Mouse (Mus musculus): ENCODE results near the gene 1700125H20Rik. TPM values are rescaled to one million over a fixed set of nuclear protein-coding genes. Genes with fewer than 3 reads are reported as not detected.
A peak's percentile ranks its signal among the peaks of the same experiment; 100 is the strongest.
"Not testable (repeated sequence)": the region's sequence is repeated elsewhere in the genome, so short reads cannot be mapped to it uniquely, and the experiment has no call there.

1700125H20Rik gene
- polyA plus RNA-seq, 1 experiment from 2014 or later, result not detected

DNA sequence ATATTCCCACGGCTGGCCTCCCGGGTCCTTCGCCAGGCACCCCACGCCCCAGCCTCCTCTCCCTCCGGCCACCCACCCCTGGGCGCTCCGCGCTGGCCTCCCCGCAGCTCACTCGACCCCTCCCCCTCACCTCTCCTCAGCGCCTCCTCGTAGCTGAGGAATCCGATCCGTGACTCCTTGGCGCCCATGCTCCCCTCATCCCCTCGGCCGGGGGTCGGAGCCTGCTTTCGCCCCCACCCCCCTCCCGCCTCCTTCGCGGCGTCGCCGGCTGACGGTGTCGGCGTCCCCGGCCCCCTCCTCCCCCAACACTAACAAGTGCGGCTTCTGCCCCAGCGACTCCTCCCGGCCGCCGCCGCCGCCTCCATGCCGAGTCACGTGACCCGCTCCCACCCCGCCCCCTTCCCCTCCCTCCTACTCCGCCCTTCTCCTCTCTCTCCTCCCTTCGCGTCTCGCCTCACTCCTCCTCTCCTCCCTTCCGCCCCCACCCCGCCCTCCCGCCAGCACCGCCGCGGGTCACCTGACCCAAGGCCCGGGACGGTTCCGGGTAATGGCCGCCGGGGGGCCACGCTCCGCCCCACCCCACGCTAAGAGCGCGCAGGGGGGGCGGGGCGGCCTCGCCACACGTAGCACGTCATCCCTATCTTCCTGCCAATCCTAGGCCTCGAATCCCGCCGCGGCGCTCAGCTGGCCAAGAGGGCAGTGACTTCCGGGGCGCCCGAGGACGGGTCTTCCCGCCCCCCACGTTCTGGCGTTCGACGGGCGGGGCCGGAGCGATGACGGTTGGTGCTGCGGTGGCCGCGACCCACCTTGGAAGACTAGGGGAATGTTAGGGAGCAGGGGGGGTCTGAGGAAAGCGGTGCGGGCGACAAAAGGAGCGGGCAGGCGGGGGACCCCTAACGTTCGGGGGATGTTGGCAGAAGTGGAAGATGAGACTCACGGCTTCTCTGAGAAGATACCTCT, 30.3 kb upstream of the 1700125H20Rik start, which contains the start of gene Usp32:
TSS of gene Usp32 (minus strand) at position 581 of the 960 bp plus-strand sequence.
- under 1% methylated on average over 89 of the region's 94 CpGs for WGBS
- Histone ChIP-seq H3K4me3 (ENCODE audit: control insufficient read depth in 1 of 2, insufficient read depth in 1 of 2, low read depth in 1 of 2, low read length in 2 of 2) (peak within 1 kb of the TSS; percentile 68 to 71), H3K4me2 (ENCODE audit: low read length) (peak within 1 kb of the TSS; percentile 90)

DNA sequence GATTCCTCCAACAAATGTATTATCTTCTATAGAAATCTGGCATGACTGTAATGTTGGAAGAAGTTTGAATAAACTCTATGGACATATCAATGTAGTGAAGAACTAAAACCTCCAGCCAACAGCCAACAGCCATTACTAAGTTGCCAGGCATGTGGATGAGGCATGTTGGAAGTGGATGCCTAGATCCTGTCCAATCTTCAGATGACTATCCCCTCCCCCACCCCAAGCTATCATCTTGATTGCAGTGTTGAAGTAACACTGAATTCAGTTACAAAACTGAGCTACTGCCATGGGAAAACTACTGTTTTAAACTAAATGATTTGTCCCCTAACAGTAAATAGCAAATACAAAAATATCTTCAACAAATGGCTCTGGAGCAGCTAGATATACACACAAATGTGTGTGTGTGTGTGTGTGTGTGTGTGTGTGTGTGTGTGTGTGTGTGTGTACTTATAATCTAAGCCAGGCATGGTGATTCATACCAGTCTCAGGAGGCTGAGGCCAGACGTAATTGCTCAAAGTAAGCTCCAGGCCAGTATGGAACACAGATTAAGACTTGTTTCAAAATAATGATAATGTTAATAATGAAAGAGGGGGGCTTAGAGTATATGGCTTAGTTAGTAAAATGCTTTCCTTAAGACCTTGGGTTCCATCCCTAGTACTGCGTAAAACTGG, 17.8 kb upstream of the 1700125H20Rik start:
- Histone ChIP-seq H3K4me2 (ENCODE audit: low read length) (no peak overlapping the region), H3K4me3 (ENCODE audit: control insufficient read depth in 1 of 2, insufficient read depth in 1 of 2, low read depth in 1 of 2, low read length in 2 of 2) (no peak overlapping the region), H3K4me1 (ENCODE audit: control insufficient read depth in 2 of 2, insufficient read depth in 2 of 2, low read length in 2 of 2) (no peaks in the 10 kb centered on the region), H3K9me3 (ENCODE audit: control insufficient read depth, low read length) (no peaks in the 10 kb centered on the region), H3K27ac (replicated peaks in 1 of 2; ENCODE audit: control insufficient read depth in 1 of 2, insufficient read depth in 1 of 2, low read depth in 2 of 2, low read length in 2 of 2) (no peak overlapping the region), H3K9ac (ENCODE audit: low read length) (no peak overlapping the region), H3K27me3 (ENCODE audit: control insufficient read depth, insufficient read depth, low read length) (no peaks in the 10 kb centered on the region), H3K36me3 (ENCODE audit: control insufficient read depth, insufficient read depth, low read length) (no peaks in the 10 kb centered on the region)
- 78% methylated on average over 2 of the region's 2 CpGs for WGBS
- no peak for ATAC-seq (ENCODE audit: insufficient number of reproducible peaks, insufficient read depth, low FRiP score, low read depth)

More for the DNA sequence above, 30.3 kb upstream of the 1700125H20Rik start, which contains the start of gene Usp32:
- peaks cover 2 to 12% of the 10 kb centered on the region in 2 experiments; a peak in 3 of 4 replicates for H3K4me1 ChIP-seq (ENCODE audit: control insufficient read depth in 2 of 2, insufficient read depth in 2 of 2, low read length in 2 of 2)
- H3K9me3 ChIP-seq (ENCODE audit: control insufficient read depth, low read length), result no peaks in the 10 kb centered on the region
- peak; percentile 98 for ATAC-seq (ENCODE audit: insufficient number of reproducible peaks, insufficient read depth, low FRiP score, low read depth)
- H3K27me3 ChIP-seq (ENCODE audit: control insufficient read depth, insufficient read depth, low read length), result no peaks in the 10 kb centered on the region
- peak within 1 kb of the TSS; percentile 89 for H3K9ac ChIP-seq (ENCODE audit: low read length)
- peak within 1 kb of the TSS; percentile 73 to 85 for H3K27ac ChIP-seq (replicated peaks in 1 of 2; ENCODE audit: control insufficient read depth in 1 of 2, insufficient read depth in 1 of 2, low read depth in 2 of 2, low read length in 2 of 2)
- 0 out of 2 replicates have a peak, but pooled peaks cover 3% of the 10 kb centered on the region for H3K36me3 ChIP-seq (ENCODE audit: control insufficient read depth, insufficient read depth, low read length)

DNA sequence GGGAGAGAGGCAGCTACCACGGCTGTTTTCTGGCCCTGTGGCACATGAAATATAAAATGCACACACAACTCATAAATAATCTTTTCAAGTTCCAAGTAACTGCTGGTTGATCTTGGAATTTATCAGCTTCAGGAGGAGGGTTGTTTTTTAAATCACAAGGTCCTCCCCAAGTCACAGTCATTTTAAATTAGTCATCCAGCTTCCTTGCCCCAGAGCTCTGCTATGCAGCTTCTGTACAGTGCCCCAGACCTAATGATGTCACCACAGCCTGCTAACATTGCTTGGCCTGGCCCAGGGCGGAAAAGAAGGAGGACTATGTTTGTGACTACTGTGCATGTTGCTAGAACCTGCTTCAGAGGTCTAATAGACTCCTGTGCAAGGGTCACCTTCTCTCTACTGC, 12.9 kb upstream of the 1700125H20Rik start:
- Histone ChIP-seq H3K4me2 (ENCODE audit: low read length) (no peak overlapping the region), H3K27ac (replicated peaks in 1 of 2; ENCODE audit: control insufficient read depth in 1 of 2, insufficient read depth in 1 of 2, low read depth in 2 of 2, low read length in 2 of 2) (no peak overlapping the region), H3K9ac (ENCODE audit: low read length) (no peak overlapping the region), H3K9me3 (ENCODE audit: control insufficient read depth, low read length) (no peaks in the 10 kb centered on the region), H3K4me3 (ENCODE audit: control insufficient read depth in 1 of 2, insufficient read depth in 1 of 2, low read depth in 1 of 2, low read length in 2 of 2) (no peak overlapping the region), H3K4me1 (ENCODE audit: control insufficient read depth in 2 of 2, insufficient read depth in 2 of 2, low read length in 2 of 2) (no peaks in the 10 kb centered on the region), H3K27me3 (ENCODE audit: control insufficient read depth, insufficient read depth, low read length) (no peaks in the 10 kb centered on the region), H3K36me3 (ENCODE audit: control insufficient read depth, insufficient read depth, low read length) (no peaks in the 10 kb centered on the region)
- WGBS, result 38% methylated on average over 2 of the region's 2 CpGs
- no peak for ATAC-seq (ENCODE audit: insufficient number of reproducible peaks, insufficient read depth, low FRiP score, low read depth)

DNA sequence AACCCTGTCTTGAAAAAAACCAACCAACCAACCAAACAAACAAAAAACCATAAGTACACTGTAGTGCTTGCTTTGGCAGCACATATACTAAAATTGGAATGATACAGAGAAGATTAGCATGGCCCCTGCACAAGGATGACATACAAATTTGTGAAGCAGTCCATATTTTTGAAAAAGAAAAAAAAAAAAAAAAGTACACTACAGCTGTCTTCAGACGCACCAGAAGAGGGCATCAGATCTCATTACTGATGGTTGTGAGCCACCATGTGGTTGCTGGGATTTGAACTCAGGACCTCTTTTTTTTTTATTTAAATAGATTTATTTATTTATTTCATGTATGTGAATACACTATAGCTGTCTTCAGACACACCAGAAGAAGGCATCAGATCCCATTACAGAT, 7.2 kb upstream of the 1700125H20Rik start:
- 61% methylated on average over 1 of the region's 1 CpGs for WGBS
- not testable (repeated sequence) for H3K4me1 ChIP-seq (ENCODE audit: control insufficient read depth in 2 of 2, insufficient read depth in 2 of 2, low read length in 2 of 2); ATAC-seq (ENCODE audit: insufficient number of reproducible peaks, insufficient read depth, low FRiP score, low read depth); H3K9me3 ChIP-seq (ENCODE audit: control insufficient read depth, low read length); H3K27me3 ChIP-seq (ENCODE audit: control insufficient read depth, insufficient read depth, low read length); H3K4me2 ChIP-seq (ENCODE audit: low read length); H3K36me3 ChIP-seq (ENCODE audit: control insufficient read depth, insufficient read depth, low read length); H3K27ac ChIP-seq (replicated peaks in 1 of 2; ENCODE audit: control insufficient read depth in 1 of 2, insufficient read depth in 1 of 2, low read depth in 2 of 2, low read length in 2 of 2); H3K9ac ChIP-seq (ENCODE audit: low read length); H3K4me3 ChIP-seq (ENCODE audit: control insufficient read depth in 1 of 2, insufficient read depth in 1 of 2, low read depth in 1 of 2, low read length in 2 of 2)

DNA sequence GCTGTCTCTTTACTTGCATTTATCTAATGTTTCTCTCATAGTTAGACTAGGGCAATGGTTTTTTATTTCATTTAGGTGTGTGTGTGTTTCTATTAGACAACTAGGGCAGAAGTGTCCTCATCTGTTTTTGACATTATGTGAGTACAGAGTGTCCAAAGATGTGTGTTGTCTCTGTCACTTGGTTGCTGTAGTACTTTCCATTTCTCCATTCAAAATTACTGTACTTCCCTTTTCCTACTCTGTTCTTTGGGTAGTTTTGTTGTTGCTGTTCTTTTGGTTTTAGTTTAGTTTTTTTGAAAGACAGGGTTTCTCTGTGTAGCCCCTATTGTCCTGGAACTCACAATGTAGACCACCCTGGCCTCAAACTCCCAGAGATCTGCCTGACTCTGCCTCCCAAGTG, 5.8 kb upstream of the 1700125H20Rik start:
- H3K36me3 ChIP-seq (ENCODE audit: control insufficient read depth, insufficient read depth, low read length), result no peaks in the 10 kb centered on the region
- no peaks in the 10 kb centered on the region for H3K4me1 ChIP-seq (ENCODE audit: control insufficient read depth in 2 of 2, insufficient read depth in 2 of 2, low read length in 2 of 2)
- no peak overlapping the region for H3K4me2 ChIP-seq (ENCODE audit: low read length)
- H3K27me3 ChIP-seq (ENCODE audit: control insufficient read depth, insufficient read depth, low read length), result no peaks in the 10 kb centered on the region
- no peak overlapping the region for H3K4me3 ChIP-seq (ENCODE audit: control insufficient read depth in 1 of 2, insufficient read depth in 1 of 2, low read depth in 1 of 2, low read length in 2 of 2)
- no peak for ATAC-seq (ENCODE audit: insufficient number of reproducible peaks, insufficient read depth, low FRiP score, low read depth)
- H3K27ac ChIP-seq (replicated peaks in 1 of 2; ENCODE audit: control insufficient read depth in 1 of 2, insufficient read depth in 1 of 2, low read depth in 2 of 2, low read length in 2 of 2), result no peak overlapping the region
- no peaks in the 10 kb centered on the region for H3K9me3 ChIP-seq (ENCODE audit: control insufficient read depth, low read length)
- no peak overlapping the region for H3K9ac ChIP-seq (ENCODE audit: low read length)

DNA sequence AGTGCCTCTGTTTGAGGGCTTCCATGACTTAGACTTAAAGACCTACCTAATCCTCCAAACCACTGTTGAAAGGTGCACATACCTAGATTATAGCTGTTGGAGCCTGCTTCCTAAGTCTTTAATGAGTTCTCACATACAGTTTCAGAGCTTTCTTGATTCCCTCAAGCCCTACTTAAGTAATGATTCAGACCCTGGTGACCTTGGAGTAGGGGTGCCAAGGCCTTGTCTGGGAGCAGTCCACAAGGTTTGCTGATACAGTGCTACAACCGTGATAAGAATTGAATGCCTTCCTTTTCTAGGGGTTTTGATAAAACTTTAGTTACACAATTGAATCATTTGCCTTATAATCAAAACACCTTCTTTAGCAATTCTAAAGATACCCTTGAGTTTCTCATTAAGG, 2.7 kb upstream of the 1700125H20Rik start:
- Histone ChIP-seq H3K4me2 (ENCODE audit: low read length) (no peak overlapping the region), H3K9ac (ENCODE audit: low read length) (no peak overlapping the region), H3K4me3 (ENCODE audit: control insufficient read depth in 1 of 2, insufficient read depth in 1 of 2, low read depth in 1 of 2, low read length in 2 of 2) (no peak overlapping the region), H3K36me3 (ENCODE audit: control insufficient read depth, insufficient read depth, low read length) (no peaks in the 10 kb centered on the region), H3K9me3 (ENCODE audit: control insufficient read depth, low read length) (no peaks in the 10 kb centered on the region), H3K4me1 (ENCODE audit: control insufficient read depth in 2 of 2, insufficient read depth in 2 of 2, low read length in 2 of 2) (no peaks in the 10 kb centered on the region), H3K27me3 (ENCODE audit: control insufficient read depth, insufficient read depth, low read length) (no peaks in the 10 kb centered on the region), H3K27ac (replicated peaks in 1 of 2; ENCODE audit: control insufficient read depth in 1 of 2, insufficient read depth in 1 of 2, low read depth in 2 of 2, low read length in 2 of 2) (no peak overlapping the region)
- 40% methylated on average over 1 of the region's 1 CpGs for WGBS
- ATAC-seq (ENCODE audit: insufficient number of reproducible peaks, insufficient read depth, low FRiP score, low read depth), result no peak

DNA sequence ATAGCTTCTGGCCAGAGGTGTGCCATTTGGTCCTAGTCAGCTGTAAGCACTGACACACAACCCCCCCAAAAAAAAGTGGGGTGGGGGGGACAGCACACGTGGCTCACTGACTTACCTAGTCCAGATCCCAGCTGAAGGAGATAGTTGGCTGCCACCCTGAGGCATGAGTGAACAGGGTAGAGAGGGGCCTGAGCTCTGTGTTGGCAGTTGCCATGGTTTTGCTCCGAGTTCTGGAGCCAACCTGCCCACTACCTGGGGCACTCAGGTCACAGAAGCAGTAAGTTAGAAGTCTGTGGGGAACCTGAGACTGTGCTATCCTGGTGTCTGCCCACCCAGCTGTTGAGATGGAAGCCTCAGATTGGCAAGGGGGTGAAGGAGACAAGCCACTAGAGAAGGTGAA, 629 bp downstream of the 1700125H20Rik start:
- no peaks in the 10 kb centered on the region for H3K27me3 ChIP-seq (ENCODE audit: control insufficient read depth, insufficient read depth, low read length)
- H3K27ac ChIP-seq (replicated peaks in 1 of 2; ENCODE audit: control insufficient read depth in 1 of 2, insufficient read depth in 1 of 2, low read depth in 2 of 2, low read length in 2 of 2), result no peak overlapping the region
- H3K4me3 ChIP-seq (ENCODE audit: control insufficient read depth in 1 of 2, insufficient read depth in 1 of 2, low read depth in 1 of 2, low read length in 2 of 2), result no peak overlapping the region
- WGBS, result 49% methylated on average over 2 of the region's 2 CpGs
- ATAC-seq (ENCODE audit: insufficient number of reproducible peaks, insufficient read depth, low FRiP score, low read depth), result no peak
- H3K4me1 ChIP-seq (ENCODE audit: control insufficient read depth in 2 of 2, insufficient read depth in 2 of 2, low read length in 2 of 2), result no peaks in the 10 kb centered on the region
- H3K9ac ChIP-seq (ENCODE audit: low read length), result no peak overlapping the region
- H3K9me3 ChIP-seq (ENCODE audit: control insufficient read depth, low read length), result no peaks in the 10 kb centered on the region
- H3K4me2 ChIP-seq (ENCODE audit: low read length), result no peak overlapping the region
- no peaks in the 10 kb centered on the region for H3K36me3 ChIP-seq (ENCODE audit: control insufficient read depth, insufficient read depth, low read length)

Measured in heart, embryonic 14.5 days (tissue).